Mouse (Mus musculus): ENCODE measurements around the gene Plcb4. TPM values are rescaled to one million over a fixed set of nuclear protein-coding genes. Genes with fewer than 3 reads are reported as not detected.
A peak's percentile ranks its signal among the peaks of the same experiment; 100 is the strongest.
"Not testable (repeated sequence)": the region's sequence is repeated elsewhere in the genome, so short reads cannot be mapped to it uniquely, and the experiment has no call there.

Gene Plcb4
- total RNA-seq, 2 experiments from 2014 or later, result 25.7 to 34.5 TPM

DNA sequence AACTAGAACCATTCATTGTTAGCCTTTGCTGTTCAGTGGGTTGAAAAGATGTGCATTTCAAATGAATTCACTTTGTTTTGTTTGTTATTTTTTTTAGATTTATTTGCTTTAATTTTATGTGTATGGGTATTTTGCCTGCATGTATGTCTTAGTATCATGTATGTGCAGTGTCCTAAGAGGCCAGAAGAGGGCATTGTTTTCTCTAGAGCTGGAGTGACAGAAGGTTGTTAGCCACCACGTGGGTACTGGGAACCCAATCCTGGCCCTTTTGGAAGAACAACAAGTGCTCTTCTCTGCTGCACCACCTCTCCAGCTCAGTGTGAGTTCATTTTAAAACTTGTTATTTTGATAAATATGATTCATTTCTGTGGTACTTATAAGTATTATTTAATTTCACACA, 5.0 kb downstream of the Plcb4 start:
- intact Hi-C loops (cut with DNase I; ENCODE audit: low total_unique reads), result no loop called here
- DNase-seq, result no peak

DNA sequence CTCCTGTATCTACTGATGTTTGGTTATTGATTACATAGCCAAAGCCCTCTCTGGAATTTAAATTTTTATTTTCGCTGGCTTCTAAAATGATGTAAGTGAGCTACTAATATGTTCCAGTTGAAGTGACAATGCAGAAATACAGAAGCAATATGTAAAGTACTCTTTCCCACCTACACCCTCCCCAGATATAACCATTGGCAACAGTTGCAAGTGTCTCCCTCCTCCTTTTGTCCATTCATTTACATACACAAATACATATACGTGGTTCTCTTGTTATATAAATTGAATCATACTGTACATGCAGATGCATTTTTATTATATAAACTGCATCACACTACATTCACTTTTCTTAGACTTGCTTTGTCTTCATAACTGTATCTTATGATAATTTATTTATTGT, 8.7 kb downstream of the Plcb4 start:
- intact Hi-C loops (cut with DNase I; ENCODE audit: low total_unique reads), result no loop called here
- DNase-seq, result no peak

DNA sequence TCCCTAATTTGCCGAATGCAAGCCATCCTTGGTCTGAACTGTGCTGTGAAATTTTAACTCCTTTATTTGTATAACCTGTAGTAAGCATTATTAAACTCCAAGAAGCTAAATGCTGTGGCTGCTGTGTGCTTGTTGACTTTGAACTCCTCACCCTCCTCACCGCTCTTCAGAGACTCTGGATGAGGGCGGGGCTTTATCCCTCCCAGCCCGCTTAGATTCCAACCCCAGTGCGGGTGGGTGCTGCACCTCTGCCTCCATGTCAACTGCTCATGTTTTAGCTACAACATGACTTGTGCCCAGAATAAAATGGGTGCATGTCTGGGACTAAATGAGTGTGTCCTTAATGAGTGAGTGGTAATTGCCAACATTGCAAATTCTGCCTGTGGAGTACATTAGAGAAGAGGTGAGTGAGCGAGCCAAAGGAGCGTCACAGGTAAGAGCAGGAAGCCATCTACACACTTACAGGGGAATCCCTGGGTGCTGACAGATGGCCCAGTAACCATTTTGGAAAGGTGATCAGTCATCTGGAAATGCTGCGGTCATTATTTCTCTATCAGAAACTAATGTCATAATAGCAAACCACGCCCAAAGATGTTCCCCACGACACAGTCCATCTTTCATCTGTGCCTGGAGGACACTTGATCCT, 13.8 kb downstream of the Plcb4 start:
- intact Hi-C loops (cut with DNase I; ENCODE audit: low total_unique reads), result no loop called here
- DNase-seq, result no peak

DNA sequence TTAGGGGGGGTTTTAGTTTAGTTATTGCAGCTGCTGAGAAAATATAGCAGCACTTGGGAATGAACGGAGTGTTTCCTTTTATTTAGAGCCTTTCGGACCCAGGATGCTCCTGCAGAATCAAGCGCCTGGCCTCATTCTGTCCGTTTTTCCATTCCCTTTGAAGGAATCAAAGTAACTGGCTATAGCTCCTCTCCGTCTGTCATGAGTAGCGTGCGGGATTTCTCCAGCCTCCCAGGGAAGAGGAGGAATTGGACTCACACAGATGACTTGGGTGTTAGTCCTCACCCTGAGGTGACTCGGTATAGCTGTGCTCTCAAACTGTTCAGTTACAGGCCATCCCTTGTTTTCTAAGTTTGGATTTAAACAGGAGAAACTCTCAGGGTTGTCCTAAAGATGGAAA, 14.8 kb downstream of the Plcb4 start:
- intact Hi-C loops (cut with DNase I; ENCODE audit: low total_unique reads), result no loop called here
- DNase-seq, result no peak

DNA sequence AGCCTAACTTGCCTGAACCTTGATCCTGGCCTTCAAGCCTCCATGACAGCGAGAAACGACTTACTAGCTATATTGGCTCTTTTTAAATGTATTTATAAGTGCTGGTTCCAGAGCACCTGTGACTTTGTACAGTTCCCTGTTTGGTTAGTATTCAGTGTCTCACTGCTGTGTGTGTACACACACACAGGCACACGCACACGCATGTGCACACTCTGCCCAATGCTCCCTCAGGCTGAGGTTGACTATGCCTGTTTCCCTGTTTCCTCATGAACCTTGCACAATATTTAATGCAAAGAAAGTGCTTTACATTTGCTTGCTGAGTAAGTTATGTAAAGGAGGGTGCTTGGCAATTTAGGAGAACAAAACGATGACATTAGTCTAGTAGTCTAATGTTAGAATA, 16.5 kb downstream of the Plcb4 start:
- intact Hi-C loops (cut with DNase I; ENCODE audit: low total_unique reads), result no loop called here
- DNase-seq, result no peak

DNA sequence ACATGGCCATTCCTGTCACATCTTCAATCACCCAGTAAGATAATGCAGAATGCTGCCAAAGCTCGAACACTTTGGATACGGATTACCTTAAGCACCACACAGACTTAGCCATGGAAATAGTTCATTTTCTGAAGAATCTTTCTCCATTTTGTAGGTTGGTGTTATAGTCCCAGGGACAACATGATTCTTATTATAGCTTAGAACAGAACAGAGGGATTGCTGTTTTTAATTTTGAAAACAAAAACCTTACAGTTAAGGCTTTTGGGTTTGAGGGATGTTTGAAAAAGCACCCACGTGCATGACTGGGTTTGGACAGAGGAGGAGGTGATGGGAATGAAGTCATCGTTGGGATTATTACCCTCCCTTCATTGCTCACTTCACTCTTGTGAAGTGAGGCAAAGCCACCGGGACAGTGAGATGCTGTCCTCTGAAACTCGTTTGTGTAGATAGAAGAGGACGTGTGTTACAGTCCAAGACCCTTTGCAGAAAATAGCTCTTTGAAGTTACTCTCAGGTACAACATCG, 18.2 kb downstream of the Plcb4 start:
- no peak for DNase-seq
- intact Hi-C loops (cut with DNase I; ENCODE audit: low total_unique reads), result no loop called here

DNA sequence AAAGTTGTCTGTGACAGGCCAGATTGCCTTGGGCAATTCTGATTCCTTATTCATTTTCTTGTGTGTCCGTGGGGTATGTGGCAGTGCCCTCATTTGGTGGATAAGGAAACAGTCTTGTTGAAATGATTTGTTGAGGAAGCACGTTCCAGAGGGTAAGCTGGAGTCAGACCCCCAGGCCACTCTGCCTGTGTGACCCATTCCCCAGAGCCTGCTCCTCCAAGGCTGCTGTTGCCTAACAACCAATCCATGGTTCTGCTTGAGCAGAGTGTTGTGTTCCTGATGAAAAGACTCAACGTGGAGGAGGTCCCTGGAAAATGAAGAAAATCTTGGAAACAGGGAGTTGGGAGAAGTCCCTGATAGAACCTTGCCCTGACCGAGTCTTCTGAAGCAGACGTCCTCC, 18.8 kb downstream of the Plcb4 start:
- DNase-seq, result no peak
- intact Hi-C loops (cut with DNase I; ENCODE audit: low total_unique reads), result no loop called here

DNA sequence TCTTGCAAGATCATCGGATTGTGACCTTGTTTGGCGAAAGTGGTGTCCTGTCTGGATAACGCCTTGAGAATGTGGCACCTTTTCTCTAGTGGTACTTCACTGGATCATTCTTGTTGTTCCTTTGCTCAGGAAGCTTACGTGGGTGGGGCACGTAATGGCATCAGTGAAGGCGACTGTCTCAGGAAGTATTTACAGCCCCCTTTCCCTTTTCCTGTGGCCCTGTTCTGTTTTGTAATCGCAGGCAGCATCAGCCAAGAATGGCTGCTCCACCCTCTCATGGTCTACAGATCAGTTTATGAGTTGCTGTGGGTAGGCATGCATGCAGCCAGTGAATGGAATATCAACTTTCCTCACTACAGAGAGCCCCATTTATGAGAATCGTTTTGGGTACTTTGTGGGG, 21.2 kb downstream of the Plcb4 start:
- no peak for DNase-seq

DNA sequence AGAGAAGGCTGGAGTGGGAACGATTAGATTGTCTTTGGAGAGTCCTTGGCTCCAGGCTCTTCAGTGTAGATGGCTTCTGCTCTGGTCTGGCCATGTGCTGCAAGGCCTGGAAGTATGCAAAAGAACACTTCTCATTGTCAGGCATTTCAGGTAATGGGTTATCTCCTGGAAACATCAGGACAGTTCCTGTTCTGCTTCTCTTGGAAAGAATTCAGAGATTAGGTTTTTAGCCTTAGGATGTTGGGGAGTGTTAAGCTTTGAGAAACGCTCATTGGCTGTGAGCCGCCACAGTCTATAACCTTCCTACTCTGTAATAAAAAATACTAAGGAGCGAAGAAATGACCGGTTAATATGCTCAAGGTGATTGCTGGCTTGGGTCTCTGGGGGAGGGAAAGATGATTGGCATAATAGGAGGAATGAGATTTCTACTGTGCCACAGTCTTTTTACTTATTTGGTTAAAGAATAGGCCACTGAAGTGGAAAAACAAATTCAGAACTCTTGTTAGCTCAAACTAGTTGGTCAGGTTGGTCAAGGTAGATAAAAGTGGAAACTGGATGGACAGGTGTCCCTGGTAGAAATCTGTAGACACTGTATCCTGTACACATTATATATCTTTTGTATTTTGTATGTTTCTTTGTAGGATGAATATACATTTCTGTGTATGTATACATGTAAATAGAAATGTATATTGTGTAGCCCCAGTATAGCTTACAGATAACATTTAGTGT, 21.8 kb downstream of the Plcb4 start:
- DNase-seq, result no peak
- intact Hi-C loops (cut with DNase I; ENCODE audit: low total_unique reads), result no loop called here

More for the DNA sequence above, 21.2 kb downstream of the Plcb4 start:
- intact Hi-C loops (cut with DNase I; ENCODE audit: low total_unique reads), result no loop called here

DNA sequence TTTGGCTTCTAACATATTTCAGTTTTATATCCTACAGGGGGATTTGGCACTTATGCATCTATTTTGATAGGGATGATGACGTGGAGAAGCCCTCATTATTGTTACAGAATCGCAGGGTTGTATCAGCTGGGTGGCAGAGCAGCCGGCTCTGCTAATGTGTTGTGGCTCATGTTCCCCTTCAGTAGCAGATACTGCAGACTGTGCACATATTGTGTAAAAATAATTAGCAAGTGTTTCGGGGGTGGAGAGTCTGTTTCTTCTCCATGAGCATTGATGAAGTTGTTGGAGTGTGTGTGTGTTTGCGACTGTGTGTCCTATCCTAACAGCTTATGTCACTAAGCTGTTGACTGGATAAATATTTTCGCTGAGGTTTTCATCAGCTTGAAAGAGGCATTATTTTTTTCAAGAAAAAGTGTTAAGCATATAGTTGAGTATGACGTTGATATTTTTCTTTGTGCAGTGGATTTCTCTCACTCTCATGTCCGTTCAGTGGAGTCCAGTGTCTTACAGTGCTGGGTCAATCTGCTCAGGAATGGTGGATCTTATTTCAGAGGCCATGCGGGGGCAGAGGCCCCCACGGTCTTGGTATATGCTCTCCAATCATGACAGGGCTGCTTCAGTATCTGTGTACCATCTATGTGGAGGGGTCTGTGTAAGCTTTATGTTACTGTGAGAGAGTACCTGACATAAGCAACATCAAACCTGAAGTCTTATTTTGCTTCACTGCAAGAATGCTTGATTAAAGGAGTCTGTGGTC, 25.1 kb downstream of the Plcb4 start:
- DNase-seq, result no peak
- intact Hi-C loops (cut with DNase I; ENCODE audit: low total_unique reads), result no loop called here

DNA sequence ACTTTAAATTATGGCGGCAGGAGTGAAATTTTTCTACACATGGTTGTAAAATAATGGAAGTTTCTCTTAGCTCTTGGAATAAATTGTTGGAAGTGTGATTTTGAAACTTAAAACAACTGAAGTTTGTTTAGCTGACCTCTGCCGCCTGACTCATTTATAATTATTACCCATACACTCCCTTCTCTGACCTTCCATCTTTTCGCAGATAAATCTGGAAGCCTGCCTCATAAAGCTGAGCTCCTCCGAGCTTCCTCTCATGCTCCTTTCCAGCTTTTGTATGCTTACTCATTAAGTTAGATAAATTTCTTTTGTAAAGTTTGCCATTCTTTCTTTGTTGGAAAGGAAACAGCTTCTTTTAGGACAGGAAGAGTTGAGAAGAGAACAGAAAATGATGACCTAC, 27.9 kb downstream of the Plcb4 start:
- intact Hi-C loops (cut with DNase I; ENCODE audit: low total_unique reads), result no loop called here
- DNase-seq, result no peak

DNA sequence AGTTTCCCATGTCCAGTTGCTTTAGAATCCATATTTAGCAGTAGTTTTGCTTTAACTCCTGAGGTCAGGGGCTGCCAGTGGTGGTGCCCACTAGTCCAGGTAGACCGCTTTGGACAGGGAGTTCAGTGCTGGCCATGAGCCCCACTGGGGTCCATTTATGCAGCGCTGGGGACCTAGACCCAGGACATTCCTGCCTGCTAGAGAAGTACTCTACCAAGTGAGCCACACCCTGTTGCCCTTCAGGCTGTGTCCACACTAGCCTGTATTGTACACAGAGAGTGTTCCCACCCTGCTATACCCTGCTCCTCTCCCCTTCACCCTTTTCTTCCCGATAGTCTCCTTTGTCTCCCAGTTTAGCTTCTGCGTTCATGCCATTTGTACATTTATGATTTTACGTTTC, 28.8 kb downstream of the Plcb4 start:
- no peak for DNase-seq
- intact Hi-C loops (cut with DNase I; ENCODE audit: low total_unique reads), result no loop called here

DNA sequence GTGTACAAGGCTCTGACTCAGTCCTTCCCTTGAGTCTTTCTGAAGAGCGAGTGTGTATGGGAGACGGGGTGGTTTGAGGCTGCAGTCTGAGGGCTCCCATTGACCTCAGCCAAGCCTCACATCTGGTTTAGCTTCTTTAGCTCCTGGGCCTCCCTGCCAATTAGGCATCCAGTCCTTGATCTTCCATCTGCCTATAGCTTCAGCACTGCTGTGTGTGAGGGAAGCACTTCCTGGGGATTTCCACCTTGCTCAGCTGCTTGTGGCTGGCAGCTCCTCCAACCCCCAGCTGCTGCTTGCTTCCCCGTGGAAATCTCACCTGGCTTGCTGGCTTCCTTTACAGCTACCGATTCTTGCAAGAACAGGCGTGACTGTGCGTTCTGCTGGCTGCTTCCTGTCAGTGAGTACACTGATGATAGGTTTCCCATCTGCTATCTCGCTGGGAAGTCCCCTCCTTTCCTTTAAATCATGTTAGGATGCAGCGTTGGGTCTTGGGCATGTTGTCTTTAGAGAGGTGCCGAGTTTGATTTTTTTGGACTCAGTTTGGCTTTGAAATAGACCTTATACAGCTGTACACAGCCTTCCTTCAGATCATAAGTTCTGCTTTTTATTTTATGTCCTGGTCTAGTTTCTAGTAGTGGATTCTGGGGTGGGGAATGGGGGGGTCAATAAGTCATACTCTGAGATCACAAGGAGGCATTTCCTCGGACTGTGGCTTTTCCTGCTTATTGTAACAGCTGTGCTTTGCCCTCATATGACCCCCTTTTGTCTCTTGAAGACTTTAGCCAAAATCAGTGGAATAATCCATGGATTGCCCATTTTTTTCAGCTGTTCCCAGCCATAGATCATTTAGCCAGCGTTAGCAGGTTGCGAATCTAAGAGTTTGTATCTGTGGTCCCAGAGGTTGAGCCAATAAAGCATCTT, 34.0 kb downstream of the Plcb4 start:
- peak; percentile 47 for DNase-seq
- intact Hi-C loops (cut with DNase I; ENCODE audit: low total_unique reads), result no loop called here

DNA sequence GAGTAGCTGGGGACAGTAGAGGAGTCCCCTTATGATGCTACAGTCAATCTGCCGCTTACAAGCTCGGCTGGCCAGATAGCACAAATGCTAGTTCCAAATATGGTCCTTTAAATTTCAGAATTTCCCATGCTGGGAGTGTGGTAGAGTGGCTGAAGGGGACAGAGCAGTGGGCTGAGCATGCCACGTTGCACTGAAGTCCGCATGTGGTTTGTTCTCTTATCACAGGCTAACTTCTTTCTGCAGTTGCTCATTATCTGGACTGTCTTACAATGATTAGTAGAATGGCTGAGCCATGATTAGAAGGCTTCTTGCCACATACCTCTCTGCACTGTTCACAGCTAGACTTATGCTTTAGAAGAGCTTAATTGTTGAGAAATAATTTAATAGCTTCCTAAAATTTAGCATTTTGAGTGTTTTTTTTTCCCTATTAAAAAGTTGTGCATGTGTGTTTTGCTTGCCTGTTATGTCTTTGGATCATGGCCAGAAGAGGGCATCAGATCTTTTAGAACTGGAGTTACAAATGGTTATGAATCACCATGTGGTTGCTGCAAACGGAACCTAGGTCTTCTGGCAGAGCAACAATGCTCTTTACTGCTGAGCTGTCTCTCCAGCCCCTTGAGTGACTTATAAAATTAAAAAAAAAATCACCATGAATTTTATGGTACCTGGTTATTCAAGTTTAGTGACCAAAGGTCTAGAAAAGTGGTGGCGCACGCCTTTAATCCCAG, 42.0 kb downstream of the Plcb4 start:
- intact Hi-C loops (cut with DNase I; ENCODE audit: low total_unique reads), result no loop called here
- DNase-seq, result no peak

DNA sequence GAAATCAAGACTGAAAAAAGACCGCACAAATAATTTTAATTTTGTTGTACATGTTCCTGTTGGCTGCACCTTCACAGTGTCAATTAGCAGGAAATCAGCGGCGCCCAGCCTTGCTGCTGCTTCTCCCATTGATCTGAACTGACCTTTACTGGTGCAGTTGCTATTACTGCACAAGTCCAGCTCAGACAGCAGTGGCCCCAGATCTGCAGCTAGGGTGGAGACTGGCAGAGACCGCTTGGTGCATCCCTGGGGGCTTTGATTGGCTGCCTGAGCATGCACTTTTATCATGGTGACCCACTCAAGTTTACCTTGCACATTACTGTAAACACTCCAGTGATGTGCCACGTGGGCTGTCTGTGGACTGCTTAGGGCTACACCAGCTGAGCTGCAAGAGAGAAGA, 45.9 kb downstream of the Plcb4 start:
- intact Hi-C loops (cut with DNase I; ENCODE audit: low total_unique reads), result no loop called here
- DNase-seq, result no peak

DNA sequence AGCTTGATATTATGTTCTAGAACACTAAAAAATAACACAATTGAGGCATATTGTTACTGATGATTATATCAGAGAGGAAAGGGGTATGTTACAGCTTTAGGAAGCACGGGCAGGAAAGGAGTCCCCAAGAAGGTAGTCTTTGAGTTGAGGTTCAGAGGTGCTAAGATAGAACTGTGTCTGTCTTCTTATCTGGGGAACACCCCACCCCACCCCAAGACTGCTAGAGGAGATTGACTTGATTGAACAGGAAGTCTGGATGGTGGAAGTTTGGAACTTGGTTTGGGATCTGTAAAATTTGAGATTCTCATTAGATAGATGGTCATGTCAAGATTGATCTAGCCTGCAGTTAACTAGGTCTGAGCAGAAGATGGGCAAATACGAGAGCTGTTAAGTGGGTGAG, 48.5 kb downstream of the Plcb4 start:
- no peak for DNase-seq
- intact Hi-C loops (cut with DNase I; ENCODE audit: low total_unique reads), result no loop called here

DNA sequence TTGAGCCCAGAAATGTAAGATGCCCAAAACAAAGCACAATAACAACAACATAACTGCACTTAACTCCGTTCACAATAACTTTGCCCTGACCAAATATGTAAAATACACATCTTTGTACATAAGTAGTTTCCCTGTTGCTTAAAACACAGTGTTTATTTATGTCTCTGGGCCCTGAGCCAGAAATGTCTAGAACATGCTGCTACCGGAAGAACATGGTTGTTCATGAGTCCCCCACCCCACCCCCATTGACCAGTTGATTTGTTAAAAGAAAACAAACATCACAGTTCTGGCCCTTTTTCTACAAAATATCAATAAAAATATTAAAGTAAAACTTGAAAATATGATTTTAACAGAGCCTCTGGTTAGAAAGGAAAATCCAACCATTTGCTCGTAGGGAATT, 49.6 kb downstream of the Plcb4 start:
- intact Hi-C loops (cut with DNase I; ENCODE audit: low total_unique reads), result no loop called here
- no peak for DNase-seq

DNA sequence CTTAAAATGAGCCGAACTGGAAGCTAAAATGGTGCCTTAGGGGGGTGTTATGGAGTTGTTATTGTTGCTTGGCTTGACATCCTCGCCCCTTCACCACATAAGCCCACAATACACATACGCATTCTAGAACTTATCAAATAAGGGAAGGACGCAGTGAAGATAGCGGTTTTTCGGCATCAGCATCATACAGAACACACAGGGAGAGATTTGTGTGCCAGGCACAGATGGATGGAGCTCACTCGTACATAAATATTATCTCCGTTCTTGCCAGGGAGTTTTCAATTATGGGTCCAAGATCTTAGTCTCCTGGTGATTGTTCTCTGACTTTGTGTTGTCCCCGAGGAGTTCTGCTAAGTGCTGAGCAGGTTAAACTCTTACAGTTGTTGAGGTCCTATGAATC, 50.0 kb downstream of the Plcb4 start:
- DNase-seq, result no peak
- intact Hi-C loops (cut with DNase I; ENCODE audit: low total_unique reads), result no loop called here

DNA sequence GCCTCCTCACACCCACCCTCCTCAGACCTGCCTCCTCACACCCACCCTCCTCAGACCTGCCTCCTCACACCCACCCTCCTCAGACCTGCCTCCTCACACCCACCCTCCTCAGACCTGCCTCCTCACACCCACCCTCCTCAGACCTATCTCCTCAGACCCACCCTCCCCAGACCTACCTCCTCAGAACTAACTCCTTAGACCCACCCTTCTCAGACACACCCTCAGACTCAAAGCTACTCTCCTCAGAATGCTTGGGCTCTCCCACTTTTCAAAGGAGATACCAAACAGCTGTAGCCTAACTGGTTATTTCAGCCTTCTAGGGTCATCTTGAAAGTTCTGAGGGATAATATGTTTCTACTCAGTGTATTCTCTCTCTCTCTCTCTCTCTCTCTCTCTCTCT, 50.9 kb downstream of the Plcb4 start:
- DNase-seq; intact Hi-C loops (cut with DNase I; ENCODE audit: low total_unique reads): not testable (repeated sequence)

All from gastrocnemius, postnatal 14 days (tissue).